Mouse (Mus musculus): ENCODE results near the gene Mrc2.

The Mrc2 gene

GRCm38 (mm10) chr11:105390290-105390689, 97.8 kb downstream of the Mrc2 start:
- DNase-seq (ENCODE audit: low spot score), result no peak

Data from layer of hippocampus, adult 11-12 months (tissue).